Mouse (Mus musculus) embryonic facial prominence, embryonic 15.5 days (tissue): ENCODE data around the gene Paqr5. TPM values are rescaled to one million over a fixed set of nuclear protein-coding genes. Genes with fewer than 3 reads are reported as not detected.

Experiments
- ATAC-seq: fragments of 200-750 bp; cut with Nextera tagmentation; 2 replicates; pipeline ENCODE4 v1.8.0; 2017; ENCODE audit warnings: low read depth, moderate TSS enrichment; ENCODE audit not compliant: insufficient number of reproducible peaks, low FRiP score, low TSS enrichment
- H3K27ac ChIP-seq: fragments of 300-500 bp; sonication (generic); replicated peaks from 2 replicates; pipeline ENCODE4 v1.5.1; 2015; ENCODE audit warnings: mild to moderate bottlenecking, inconsistent platforms
- H3K27me3 ChIP-seq: fragments of 300-500 bp; sonication (generic); 2 replicates; pipeline ENCODE4 v1.6.1; 2015; ENCODE audit warnings: inconsistent platforms
- H3K36me3 ChIP-seq: fragments of 300-500 bp; sonication (generic); 2 replicates; pipeline ENCODE4 v1.6.1; 2015; ENCODE audit warnings: mild to moderate bottlenecking, inconsistent platforms
- H3K4me1 ChIP-seq: fragments of 300-500 bp; sonication (generic); 2 replicates; pipeline ENCODE4 v1.6.1; 2015; ENCODE audit warnings: inconsistent platforms
- H3K4me2 ChIP-seq: fragments of 300-500 bp; sonication (generic); replicated peaks from 2 replicates; pipeline ENCODE4 v1.6.1; 2015; ENCODE audit warnings: mild to moderate bottlenecking, inconsistent platforms
- H3K4me3 ChIP-seq: fragments of 300-500 bp; sonication (generic); replicated peaks from 2 replicates; pipeline ENCODE4 v1.5.1; 2015; ENCODE audit warnings: mild to moderate bottlenecking, inconsistent platforms
- H3K9ac ChIP-seq: fragments of 300-500 bp; sonication (generic); 2 replicates; pipeline ENCODE4 v1.6.1; 2015; ENCODE audit warnings: inconsistent platforms
- H3K9me3 ChIP-seq: fragments of 300-500 bp; sonication (generic); replicated peaks from 2 replicates; pipeline ENCODE4 v1.6.1; 2016; ENCODE audit warnings: inconsistent platforms
- WGBS: fragments of 180-500 bp; shearing (Covaris S2); methylation state at CpG from one replicate; pipeline ENCODE4 v1.1.7; 2015; 5-methylcytosine and 5-hydroxymethylcytosine counted together
- polyA plus RNA-seq: library from polyadenylated mRNA; unstranded; fragments of >200 nt; fragmentation: Nextera tagmentation; extraction: Ambion mirVana; gene quantifications from 2 replicates; pipeline ENCODE4 v1.2.1, GENCODE M21; 2015

Paqr5 gene
- polyA plus RNA-seq, 1 experiment from 2014 or later: 18.7 TPM

GRCm38 (mm10) chr9:62032206-62032605 lies 5.5 kb upstream of the Paqr5 start:
- Histone ChIP-seq H3K4me3 (no peak overlapping the region), H3K9me3 (no peaks in the 10 kb centered on the region), H3K36me3 (no peaks in the 10 kb centered on the region), H3K27me3 (peaks cover 2% of the 10 kb centered on the region; the same call in 1 of the 2 replicates), H3K9ac (no peak overlapping the region), H3K27ac (no peak overlapping the region), H3K4me2 (no peak overlapping the region), H3K4me1 (peaks cover 1% of the 10 kb centered on the region; the same call in 1 of the 2 replicates)
- 75% methylated on average over 3 of the region's 3 CpGs for WGBS
- ATAC-seq: no peak

DNA sequence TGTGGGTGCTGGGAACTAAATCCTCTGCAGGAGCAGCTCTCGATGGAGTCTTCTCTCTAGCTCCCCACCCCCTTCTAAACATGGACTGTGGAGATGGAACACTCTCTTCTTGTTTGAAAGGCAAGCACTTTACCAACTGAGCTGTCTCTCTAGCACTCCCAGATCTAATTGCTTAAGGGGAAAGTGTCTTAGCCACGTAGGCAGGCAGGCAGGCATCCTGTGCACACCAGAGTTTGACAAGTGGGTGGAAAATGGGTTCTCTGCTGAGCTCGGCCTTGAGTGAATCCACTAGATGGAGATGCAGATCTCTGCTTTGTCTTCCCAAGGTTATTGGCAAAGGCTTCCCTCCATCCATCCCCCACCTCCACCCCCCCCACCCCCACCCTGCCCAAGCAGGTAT lies 1.4 kb upstream of the Paqr5 start:
- Histone ChIP-seq H3K9me3 (no peaks in the 10 kb centered on the region), H3K27me3 (peaks cover 26% of the 10 kb centered on the region), H3K4me3 (no peak overlapping the region), H3K4me1 (peaks cover 14% of the 10 kb centered on the region), H3K27ac (no peak overlapping the region), H3K4me2 (no peak overlapping the region), H3K9ac (no peak overlapping the region), H3K36me3 (no peaks in the 10 kb centered on the region)
- 48% methylated on average over 3 of the region's 3 CpGs for WGBS
- ATAC-seq: no peak

DNA sequence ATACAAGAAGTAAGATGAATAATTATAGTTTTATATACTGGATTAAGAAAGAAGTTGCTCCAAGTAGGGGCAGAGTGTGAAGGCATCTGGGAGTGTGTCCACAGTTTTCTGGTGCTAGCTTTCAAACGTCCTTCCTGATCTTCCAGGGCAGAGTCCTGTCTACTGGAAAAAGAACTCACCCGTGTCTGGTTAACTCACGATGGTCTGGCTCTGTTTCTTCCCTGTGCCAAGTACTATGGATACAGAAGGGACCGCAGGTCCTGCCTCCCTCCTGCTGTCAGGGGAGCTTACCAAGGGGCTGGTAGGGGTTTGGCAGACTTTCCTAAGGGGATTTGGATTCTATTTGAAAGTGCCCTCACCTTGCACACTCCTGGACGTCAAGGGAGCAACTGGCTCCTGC lies 1.6 kb downstream of the Paqr5 start:
- Histone ChIP-seq H3K4me2 (no peak overlapping the region), H3K27me3 (peaks cover 26% of the 10 kb centered on the region), H3K4me1 (peaks cover 14% of the 10 kb centered on the region), H3K4me3 (no peak overlapping the region), H3K9ac (no peak overlapping the region), H3K9me3 (no peaks in the 10 kb centered on the region), H3K36me3 (no peaks in the 10 kb centered on the region), H3K27ac (no peak overlapping the region)
- WGBS: 38% methylated on average over 5 of the region's 5 CpGs
- no peak for ATAC-seq

DNA sequence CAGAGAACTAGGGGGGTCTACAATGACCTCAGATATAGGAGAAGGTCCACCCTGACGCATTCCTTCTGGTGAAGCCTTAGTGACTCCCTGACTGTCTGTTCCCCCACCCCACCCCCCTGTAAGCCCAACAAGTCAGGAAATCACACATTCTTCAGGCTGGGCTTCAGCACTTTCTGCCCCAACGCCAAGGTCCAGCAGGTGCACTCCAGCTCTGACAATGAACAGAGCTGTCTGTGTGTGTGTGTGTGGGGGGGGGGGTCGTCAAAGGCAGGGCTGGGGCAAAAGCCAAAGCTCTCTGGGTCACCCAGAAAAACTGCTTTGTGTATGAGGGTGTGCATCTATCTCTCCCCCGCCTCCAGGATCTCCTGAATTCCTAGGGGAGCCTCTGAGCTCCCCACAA lies 2.8 kb downstream of the Paqr5 start:
- WGBS: 51% methylated on average over 4 of the region's 4 CpGs
- no peaks in the 10 kb centered on the region for H3K9me3 ChIP-seq
- peaks cover 14% of the 10 kb centered on the region for H3K4me1 ChIP-seq
- ATAC-seq: no peak
- H3K27me3 ChIP-seq: peaks cover 26% of the 10 kb centered on the region
- no peak overlapping the region for H3K9ac ChIP-seq
- H3K27ac ChIP-seq: no peak overlapping the region
- no peak overlapping the region for H3K4me3 ChIP-seq
- no peak overlapping the region for H3K4me2 ChIP-seq
- H3K36me3 ChIP-seq: no peaks in the 10 kb centered on the region

GRCm38 (mm10) chr9:62022961-62023680 lies 3.5 kb downstream of the Paqr5 start:
- no peaks in the 10 kb centered on the region for H3K36me3 ChIP-seq
- H3K4me3 ChIP-seq: no peak overlapping the region
- H3K27me3 ChIP-seq: peaks cover 26% of the 10 kb centered on the region
- 79% methylated on average over 6 of the region's 6 CpGs for WGBS
- H3K27ac ChIP-seq: no peak overlapping the region
- no peak for ATAC-seq
- H3K9ac ChIP-seq: no peak overlapping the region
- H3K4me1 ChIP-seq: peaks cover 14% of the 10 kb centered on the region
- H3K4me2 ChIP-seq: no peak overlapping the region
- no peaks in the 10 kb centered on the region for H3K9me3 ChIP-seq

GRCm38 (mm10) chr9:62021583-62022120 lies 5.0 kb downstream of the Paqr5 start:
- Histone ChIP-seq H3K4me1 (peaks cover 7% of the 10 kb centered on the region), H3K9ac (no peak overlapping the region), H3K36me3 (no peaks in the 10 kb centered on the region), H3K9me3 (no peaks in the 10 kb centered on the region), H3K4me3 (no peak overlapping the region), H3K27me3 (peaks cover 18% of the 10 kb centered on the region), H3K4me2 (no peak overlapping the region), H3K27ac (no peak overlapping the region)
- ATAC-seq: no peak
- WGBS: 61% methylated on average over 7 of the region's 7 CpGs

GRCm38 (mm10) chr9:62020259-62020658 lies 6.4 kb downstream of the Paqr5 start:
- no peak overlapping the region for H3K4me3 ChIP-seq
- 78% methylated on average over 7 of the region's 7 CpGs for WGBS
- H3K36me3 ChIP-seq: no peaks in the 10 kb centered on the region
- ATAC-seq: no peak
- no peak overlapping the region for H3K4me2 ChIP-seq
- no peak overlapping the region for H3K9ac ChIP-seq
- no peaks in the 10 kb centered on the region for H3K9me3 ChIP-seq
- peaks cover 7% of the 10 kb centered on the region for H3K27me3 ChIP-seq
- no peak overlapping the region for H3K27ac ChIP-seq
- H3K4me1 ChIP-seq: no peaks in the 10 kb centered on the region

- H3K27me3 ChIP-seq: no peaks in the 10 kb centered on the region
- no peaks in the 10 kb centered on the region for H3K36me3 ChIP-seq
- WGBS: 65% methylated on average over 14 of the region's 14 CpGs
- no peak for ATAC-seq
- no peak overlapping the region for H3K27ac ChIP-seq
- H3K9me3 ChIP-seq: no peaks in the 10 kb centered on the region
- no peak overlapping the region for H3K4me2 ChIP-seq
- H3K4me1 ChIP-seq: no peaks in the 10 kb centered on the region
- H3K9ac ChIP-seq: no peak overlapping the region
- H3K4me3 ChIP-seq: no peak overlapping the region
Observed at GRCm38 (mm10) chr9:62018229-62019093, 8.2 kb downstream of the Paqr5 start.

- Histone ChIP-seq H3K36me3 (no peaks in the 10 kb centered on the region), H3K9ac (no peak overlapping the region), H3K4me2 (no peak overlapping the region), H3K9me3 (no peaks in the 10 kb centered on the region), H3K4me3 (no peak overlapping the region), H3K27me3 (no peaks in the 10 kb centered on the region), H3K4me1 (no peaks in the 10 kb centered on the region), H3K27ac (no peak overlapping the region)
- ATAC-seq: no peak
- WGBS: 70% methylated on average over 6 of the region's 6 CpGs
Observed at GRCm38 (mm10) chr9:62017329-62017728, 9.3 kb downstream of the Paqr5 start.

- H3K4me3 ChIP-seq: no peak overlapping the region
- H3K27me3 ChIP-seq: no peaks in the 10 kb centered on the region
- no peak overlapping the region for H3K9ac ChIP-seq
- H3K4me1 ChIP-seq: no peaks in the 10 kb centered on the region
- ATAC-seq: no peak
- no peak overlapping the region for H3K4me2 ChIP-seq
- H3K36me3 ChIP-seq: no peaks in the 10 kb centered on the region
- 49% methylated on average over 3 of the region's 3 CpGs for WGBS
- no peaks in the 10 kb centered on the region for H3K9me3 ChIP-seq
- H3K27ac ChIP-seq: no peak overlapping the region
Observed at GRCm38 (mm10) chr9:62015504-62015903, 11.2 kb downstream of the Paqr5 start.

DNA sequence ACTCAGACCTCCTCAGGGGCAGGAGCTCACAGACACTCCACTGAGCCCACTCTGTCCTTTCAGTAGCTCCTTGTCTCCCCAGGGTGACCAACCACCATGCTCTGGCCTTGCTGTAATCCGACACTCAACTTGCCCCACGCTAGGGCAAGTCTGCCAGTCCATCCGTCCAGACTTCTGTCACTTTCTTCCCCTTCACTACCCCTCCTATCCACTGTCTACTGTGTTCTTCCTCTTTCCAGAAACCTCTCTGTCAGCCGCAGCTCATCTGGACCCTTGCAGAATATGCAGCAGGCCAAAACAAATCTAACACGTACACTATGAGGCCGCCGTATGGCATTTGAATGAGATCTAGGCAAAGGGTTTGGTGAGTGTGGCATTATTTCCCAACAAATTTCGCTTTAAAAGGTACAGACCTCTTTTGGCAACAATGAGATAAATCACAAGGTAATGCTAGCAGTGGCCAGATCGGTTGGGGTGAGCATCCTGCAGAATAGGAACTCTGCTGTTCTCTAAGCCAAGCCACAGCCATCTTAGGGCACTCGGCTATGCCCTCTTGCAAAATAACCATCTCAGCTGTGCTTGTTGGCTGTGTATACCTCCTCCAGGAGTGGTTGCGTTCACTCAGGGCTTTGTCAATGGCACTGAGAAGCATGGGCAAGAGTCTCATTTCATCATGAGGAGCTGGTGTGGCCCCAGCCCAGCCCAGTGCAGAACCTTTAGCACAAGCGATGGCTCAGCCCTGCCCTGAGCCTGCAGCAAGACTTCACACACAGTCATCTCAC lies 13.1 kb downstream of the Paqr5 start:
- WGBS: 71% methylated on average over 12 of the region's 12 CpGs
- no peak overlapping the region for H3K9ac ChIP-seq
- ATAC-seq: no peak
- no peaks in the 10 kb centered on the region for H3K36me3 ChIP-seq
- H3K27ac ChIP-seq: no peak overlapping the region
- H3K27me3 ChIP-seq: no peaks in the 10 kb centered on the region
- no peak overlapping the region for H3K4me2 ChIP-seq
- H3K4me1 ChIP-seq: no peaks in the 10 kb centered on the region
- H3K4me3 ChIP-seq: no peak overlapping the region
- H3K9me3 ChIP-seq: no peaks in the 10 kb centered on the region
